Mouse (Mus musculus): ENCODE measurements around the gene Sdf4.

DNA sequence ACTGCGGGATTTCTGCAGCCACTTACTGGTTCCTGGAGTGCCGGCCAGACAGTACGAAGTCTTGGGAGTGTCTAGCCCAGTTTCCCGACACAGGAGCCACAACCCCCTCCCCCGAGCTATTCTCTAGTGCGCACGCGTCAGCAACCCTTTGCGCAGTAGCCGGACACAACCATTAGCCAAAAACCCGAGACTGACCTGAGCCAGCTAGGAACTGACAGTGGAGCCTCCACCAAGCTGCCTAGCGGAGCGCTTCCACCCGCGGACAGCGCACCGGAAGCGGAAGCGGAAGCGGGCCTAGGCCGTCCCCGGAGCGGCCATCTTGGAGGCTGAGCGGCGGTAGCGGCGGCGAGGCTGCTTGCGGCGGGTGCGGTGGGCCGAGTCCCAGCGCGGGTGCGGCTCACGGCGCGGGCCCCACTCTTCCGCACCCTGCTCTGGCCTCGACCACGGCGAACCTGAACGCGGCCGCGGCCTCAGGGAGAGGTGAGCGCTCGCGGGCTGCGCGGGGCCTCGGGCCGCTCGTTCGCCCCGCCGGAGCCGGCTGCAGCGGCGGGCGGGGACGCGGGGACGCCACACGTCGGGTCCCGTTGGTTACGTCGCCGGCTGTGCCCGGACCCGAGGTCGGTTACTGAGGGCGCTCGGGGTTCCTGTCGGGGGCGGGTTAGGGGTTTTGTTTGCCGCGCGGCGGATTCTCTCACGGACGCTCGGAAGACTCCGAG is 49.0 kb upstream of the Sdf4 start, which contains the start of gene Ube2j2:
- TF ChIP-seq GATA1 (IDR thresholded peaks at IDR 0.05; ENCODE audit: borderline replicate concordance, low read length) (no peak), FLI1 (IDR thresholded peaks at IDR 0.05; ENCODE audit: low read length) (peak; percentile 98; the same call in 1 of the 2 replicates)

Measured in megakaryocyte, embryonic 14.5 days (primary cell).